Mouse (Mus musculus): ENCODE data around the gene Ptprs. TPM values are rescaled to one million over a fixed set of nuclear protein-coding genes. Genes with fewer than 3 reads are reported as not detected.
"Not testable (repeated sequence)": the region's sequence is repeated elsewhere in the genome, so short reads cannot be mapped to it uniquely, and the experiment has no call there.

The Ptprs gene
- polyA plus RNA-seq, 1 experiment, result 57.5 TPM

- H3K27me3 ChIP-seq (ENCODE audit: control insufficient read depth, insufficient read depth, low read length), result peaks cover 12% of the 10 kb centered on the region
- TF ChIP-seq POLR2A (IDR thresholded peaks at IDR 0.05; ENCODE audit: low read depth, low read length), result no peak
- TF ChIP-seq CTCF (IDR thresholded peaks at IDR 0.05; ENCODE audit: extremely low read depth, insufficient read depth, insufficient read length, insufficient replicate concordance), result no peak
- H3K4me3 ChIP-seq (ENCODE audit: extremely low read depth, insufficient read depth, insufficient read length), result peak overlapping the region; percentile 74
- peaks cover 2% of the 10 kb centered on the region; the same call in 1 of the 2 replicates for H3K4me1 ChIP-seq (ENCODE audit: control insufficient read depth, insufficient read depth, insufficient read length)
- peak overlapping the region; percentile 60; the same call in 1 of the 2 replicates for H3K27ac ChIP-seq (ENCODE audit: insufficient read depth, low read length)
- under 1% methylated on average over 42 of the region's 42 CpGs for WGBS
- peak; percentile 80 to 89 for DNase-seq (ENCODE audit: low read depth in 1 of 2, low spot score in 2 of 2)
- no peaks in the 10 kb centered on the region for H3K36me3 ChIP-seq (ENCODE audit: control insufficient read depth, insufficient read depth, low read length)
Observed at GRCm38 (mm10) chr17:56507161-56508068, 31.1 kb upstream of the Ptprs start.

GRCm38 (mm10) chr17:56506417-56507065 is 30.3 kb upstream of the Ptprs start:
- Histone ChIP-seq H3K27ac (ENCODE audit: insufficient read depth, low read length) (no peak overlapping the region; the same call in 1 of the 2 replicates), H3K4me1 (ENCODE audit: control insufficient read depth, insufficient read depth, insufficient read length) (peaks cover 2% of the 10 kb centered on the region; the same call in 1 of the 2 replicates), H3K36me3 (ENCODE audit: control insufficient read depth, insufficient read depth, low read length) (no peaks in the 10 kb centered on the region), H3K4me3 (ENCODE audit: extremely low read depth, insufficient read depth, insufficient read length) (peak overlapping the region; percentile 74; the same call in 1 of the 2 replicates), H3K27me3 (ENCODE audit: control insufficient read depth, insufficient read depth, low read length) (peaks cover 9% of the 10 kb centered on the region)
- 80% methylated on average over 15 of the region's 15 CpGs for WGBS
- no peak for DNase-seq (ENCODE audit: low read depth in 1 of 2, low spot score in 2 of 2)
- TF ChIP-seq CTCF (IDR thresholded peaks at IDR 0.05; ENCODE audit: extremely low read depth, insufficient read depth, insufficient read length, insufficient replicate concordance) (no peak), POLR2A (IDR thresholded peaks at IDR 0.05; ENCODE audit: low read depth, low read length) (no peak)

GRCm38 (mm10) chr17:56505401-56505800 is 29.1 kb upstream of the Ptprs start:
- WGBS, result 96% methylated on average over 10 of the region's 10 CpGs

GRCm38 (mm10) chr17:56502526-56502925 is 26.2 kb upstream of the Ptprs start:
- Histone ChIP-seq H3K4me1 (ENCODE audit: control insufficient read depth, insufficient read depth, insufficient read length) (no peaks in the 10 kb centered on the region; the same call in 1 of the 2 replicates), H3K36me3 (ENCODE audit: control insufficient read depth, insufficient read depth, low read length) (no peaks in the 10 kb centered on the region), H3K27ac (ENCODE audit: insufficient read depth, low read length) (no peak overlapping the region), H3K4me3 (ENCODE audit: extremely low read depth, insufficient read depth, insufficient read length) (no peak overlapping the region), H3K27me3 (ENCODE audit: control insufficient read depth, insufficient read depth, low read length) (no peaks in the 10 kb centered on the region)
- TF ChIP-seq CTCF (IDR thresholded peaks at IDR 0.05; ENCODE audit: extremely low read depth, insufficient read depth, insufficient read length, insufficient replicate concordance) (no peak), POLR2A (IDR thresholded peaks at IDR 0.05; ENCODE audit: low read depth, low read length) (no peak)
- WGBS, result 43% methylated on average over 9 of the region's 9 CpGs
- DNase-seq (ENCODE audit: low read depth in 1 of 2, low spot score in 2 of 2), result no peak

More at GRCm38 (mm10) chr17:56505401-56505800, 29.1 kb upstream of the Ptprs start:
- no peak overlapping the region for H3K4me3 ChIP-seq (ENCODE audit: extremely low read depth, insufficient read depth, insufficient read length)
- TF ChIP-seq POLR2A (IDR thresholded peaks at IDR 0.05; ENCODE audit: low read depth, low read length) (no peak), CTCF (IDR thresholded peaks at IDR 0.05; ENCODE audit: extremely low read depth, insufficient read depth, insufficient read length, insufficient replicate concordance) (no peak)
- peaks cover 5% of the 10 kb centered on the region; the same call in 1 of the 2 replicates for H3K27me3 ChIP-seq (ENCODE audit: control insufficient read depth, insufficient read depth, low read length)
- H3K4me1 ChIP-seq (ENCODE audit: control insufficient read depth, insufficient read depth, insufficient read length), result peaks cover 2% of the 10 kb centered on the region; the same call in 1 of the 2 replicates
- no peak for DNase-seq (ENCODE audit: low read depth in 1 of 2, low spot score in 2 of 2)
- no peak overlapping the region for H3K27ac ChIP-seq (ENCODE audit: insufficient read depth, low read length)
- no peaks in the 10 kb centered on the region for H3K36me3 ChIP-seq (ENCODE audit: control insufficient read depth, insufficient read depth, low read length)

GRCm38 (mm10) chr17:56501635-56502400 is 25.5 kb upstream of the Ptprs start:
- H3K4me3 ChIP-seq (ENCODE audit: extremely low read depth, insufficient read depth, insufficient read length); H3K27ac ChIP-seq (ENCODE audit: insufficient read depth, low read length); H3K36me3 ChIP-seq (ENCODE audit: control insufficient read depth, insufficient read depth, low read length); H3K27me3 ChIP-seq (ENCODE audit: control insufficient read depth, insufficient read depth, low read length); H3K4me1 ChIP-seq (ENCODE audit: control insufficient read depth, insufficient read depth, insufficient read length); DNase-seq (ENCODE audit: low read depth in 1 of 2, low spot score in 2 of 2): not testable (repeated sequence)
- 54% methylated on average over 2 of the region's 2 CpGs for WGBS

DNA sequence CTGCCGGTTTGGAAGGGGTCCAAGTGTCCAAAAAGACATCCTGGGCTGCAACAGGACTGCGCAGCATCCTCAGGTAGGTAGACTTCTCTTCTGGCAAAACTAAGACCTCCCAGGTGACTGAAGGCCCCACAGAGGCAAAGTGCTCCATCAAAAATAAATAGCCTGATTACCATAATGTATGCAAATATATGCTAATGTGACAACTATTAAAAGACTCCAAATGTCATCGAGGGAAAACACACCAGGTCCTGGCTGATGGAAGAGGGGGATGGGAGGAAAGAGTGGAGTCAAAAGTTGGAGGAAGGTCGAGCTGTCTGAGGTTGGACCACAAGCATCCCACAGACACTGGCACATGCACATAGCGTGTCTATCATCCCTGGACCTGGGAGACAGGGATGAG is 22.9 kb upstream of the Ptprs start:
- Histone ChIP-seq H3K4me1 (ENCODE audit: control insufficient read depth, insufficient read depth, insufficient read length) (no peaks in the 10 kb centered on the region), H3K4me3 (ENCODE audit: extremely low read depth, insufficient read depth, insufficient read length) (no peak overlapping the region), H3K27ac (ENCODE audit: insufficient read depth, low read length) (no peak overlapping the region), H3K27me3 (ENCODE audit: control insufficient read depth, insufficient read depth, low read length) (no peaks in the 10 kb centered on the region), H3K36me3 (ENCODE audit: control insufficient read depth, insufficient read depth, low read length) (no peaks in the 10 kb centered on the region)
- 76% methylated on average over 5 of the region's 5 CpGs for WGBS
- no peak for DNase-seq (ENCODE audit: low read depth in 1 of 2, low spot score in 2 of 2)
- TF ChIP-seq POLR2A (IDR thresholded peaks at IDR 0.05; ENCODE audit: low read depth, low read length), result no peak
- no peak for TF ChIP-seq CTCF (IDR thresholded peaks at IDR 0.05; ENCODE audit: extremely low read depth, insufficient read depth, insufficient read length, insufficient replicate concordance)

All from spleen, adult 2 months (tissue).